Mouse (Mus musculus): ENCODE data around the gene Slco3a1. TPM values are rescaled to one million over a fixed set of nuclear protein-coding genes. Genes with fewer than 3 reads are reported as not detected.
A peak's percentile ranks its signal among the peaks of the same experiment; 100 is the strongest.

Gene Slco3a1
- polyA plus RNA-seq, 1 experiment from 2014 or later = 19.8 TPM

DNA sequence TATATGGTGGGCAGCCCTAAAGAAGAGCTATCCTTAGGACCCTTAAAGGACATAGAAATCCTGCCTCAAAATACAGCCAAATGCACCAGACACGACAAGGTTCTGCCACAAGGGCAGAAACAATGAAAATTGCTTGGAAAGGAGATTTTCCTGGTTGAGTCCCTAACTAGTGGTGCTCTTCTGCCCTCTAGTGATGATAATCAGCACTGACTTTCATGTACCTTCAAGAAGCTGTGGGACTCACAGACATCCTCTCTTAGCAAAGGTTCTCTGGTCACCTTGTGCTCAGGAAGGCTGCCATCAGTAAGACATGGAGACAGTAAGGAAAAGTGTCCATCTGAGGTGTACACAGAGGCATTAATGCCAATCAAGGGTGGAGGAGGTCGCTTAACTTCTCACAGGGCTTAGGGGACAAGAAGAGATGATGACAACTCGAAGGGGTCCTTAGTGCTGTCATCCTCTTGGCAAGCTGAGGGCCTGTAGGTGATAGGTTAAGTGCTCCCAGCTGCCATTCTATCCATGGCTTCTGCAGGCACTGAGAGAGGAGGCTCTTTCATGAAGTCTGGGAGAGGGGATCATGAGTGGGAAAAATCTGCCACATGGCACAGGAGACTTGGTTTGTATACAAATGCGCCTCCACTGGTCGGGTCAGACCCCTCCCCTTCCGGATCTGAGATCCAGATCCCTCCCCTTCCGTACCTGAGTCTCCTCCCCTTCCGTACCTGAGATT is 199.9 kb downstream of the Slco3a1 start:
- Histone ChIP-seq H3K27me3 (ENCODE audit: insufficient read depth, low read length) (no peaks in the 10 kb centered on the region), H3K9ac (ENCODE audit: low read depth, low read length) (no peak overlapping the region), H3K4me1 (replicated peaks; ENCODE audit: insufficient read depth, low read length) (no peaks in the 10 kb centered on the region), H3K4me2 (ENCODE audit: low read length) (no peak overlapping the region), H3K9me3 (replicated peaks; ENCODE audit: low read length) (no peaks in the 10 kb centered on the region), H3K4me3 (replicated peaks; ENCODE audit: low read depth, low read length) (no peak overlapping the region), H3K27ac (no peak overlapping the region), H3K36me3 (ENCODE audit: insufficient read depth, low read length) (no peaks in the 10 kb centered on the region)
- peak; percentile 89 for TF ChIP-seq CTCF (IDR thresholded peaks at IDR 0.05; ENCODE audit: low read depth)
- 0 out of 2 replicates have a peak, but pooled peaks have one; percentile 33 for ATAC-seq (replicated peaks; ENCODE audit: low FRiP score, low read depth)
- peak; percentile 90 for DNase-seq (ENCODE audit: low spot score)
- 53% methylated on average over 8 of the region's 8 CpGs for WGBS

- H3K4me2 ChIP-seq (ENCODE audit: low read length) = no peak overlapping the region
- ATAC-seq (replicated peaks; ENCODE audit: low FRiP score, low read depth) (no peak), DNase-seq (ENCODE audit: low spot score) (no peak)
- H3K36me3 ChIP-seq (ENCODE audit: insufficient read depth, low read length) = no peaks in the 10 kb centered on the region
- no peaks in the 10 kb centered on the region for H3K27me3 ChIP-seq (ENCODE audit: insufficient read depth, low read length)
- no peak overlapping the region for H3K9ac ChIP-seq (ENCODE audit: low read depth, low read length)
- TF ChIP-seq CTCF (IDR thresholded peaks at IDR 0.05; ENCODE audit: low read depth) = no peak
- H3K4me3 ChIP-seq (replicated peaks; ENCODE audit: low read depth, low read length) = no peak overlapping the region
- no peak overlapping the region for H3K27ac ChIP-seq
- WGBS = 55% methylated on average over 13 of the region's 13 CpGs
- no peaks in the 10 kb centered on the region for H3K9me3 ChIP-seq (replicated peaks; ENCODE audit: low read length)
- no peaks in the 10 kb centered on the region for H3K4me1 ChIP-seq (replicated peaks; ENCODE audit: insufficient read depth, low read length)
Measured at GRCm38 (mm10) chr7:74353707-74354468, 200.7 kb downstream of the Slco3a1 start.

- ATAC-seq (replicated peaks; ENCODE audit: low FRiP score, low read depth) = no peak
- no peaks in the 10 kb centered on the region for H3K27me3 ChIP-seq (ENCODE audit: insufficient read depth, low read length)
- 85% methylated on average over 7 of the region's 7 CpGs for WGBS
- H3K9ac ChIP-seq (ENCODE audit: low read depth, low read length) = no peak overlapping the region
- H3K4me2 ChIP-seq (ENCODE audit: low read length) = no peak overlapping the region
- H3K4me3 ChIP-seq (replicated peaks; ENCODE audit: low read depth, low read length) = no peak overlapping the region
- H3K27ac ChIP-seq = no peak overlapping the region
- no peaks in the 10 kb centered on the region for H3K4me1 ChIP-seq (replicated peaks; ENCODE audit: insufficient read depth, low read length)
- no peaks in the 10 kb centered on the region for H3K9me3 ChIP-seq (replicated peaks; ENCODE audit: low read length)
- no peaks in the 10 kb centered on the region for H3K36me3 ChIP-seq (ENCODE audit: insufficient read depth, low read length)
- no peak for DNase-seq (ENCODE audit: low spot score)
- no peak for TF ChIP-seq CTCF (IDR thresholded peaks at IDR 0.05; ENCODE audit: low read depth)
Measured at GRCm38 (mm10) chr7:74353240-74353639, 201.3 kb downstream of the Slco3a1 start.

- no peak overlapping the region for H3K9ac ChIP-seq (ENCODE audit: low read depth, low read length)
- TF ChIP-seq CTCF (IDR thresholded peaks at IDR 0.05; ENCODE audit: low read depth) = no peak
- H3K36me3 ChIP-seq (ENCODE audit: insufficient read depth, low read length) = no peaks in the 10 kb centered on the region
- ATAC-seq (replicated peaks; ENCODE audit: low FRiP score, low read depth) (no peak), DNase-seq (ENCODE audit: low spot score) (no peak)
- no peak overlapping the region for H3K4me2 ChIP-seq (ENCODE audit: low read length)
- no peaks in the 10 kb centered on the region for H3K9me3 ChIP-seq (replicated peaks; ENCODE audit: low read length)
- H3K27ac ChIP-seq = no peak overlapping the region
- no peak overlapping the region for H3K4me3 ChIP-seq (replicated peaks; ENCODE audit: low read depth, low read length)
- WGBS = 93% methylated on average over 7 of the region's 7 CpGs
- no peaks in the 10 kb centered on the region for H3K4me1 ChIP-seq (replicated peaks; ENCODE audit: insufficient read depth, low read length)
- no peaks in the 10 kb centered on the region for H3K27me3 ChIP-seq (ENCODE audit: insufficient read depth, low read length)
Measured at GRCm38 (mm10) chr7:74348318-74348890, 206.2 kb downstream of the Slco3a1 start.

- Histone ChIP-seq H3K4me3 (replicated peaks; ENCODE audit: low read depth, low read length) (no peak overlapping the region), H3K4me2 (ENCODE audit: low read length) (no peak overlapping the region), H3K4me1 (replicated peaks; ENCODE audit: insufficient read depth, low read length) (no peaks in the 10 kb centered on the region), H3K27me3 (ENCODE audit: insufficient read depth, low read length) (no peaks in the 10 kb centered on the region), H3K36me3 (ENCODE audit: insufficient read depth, low read length) (no peaks in the 10 kb centered on the region), H3K27ac (no peak overlapping the region), H3K9me3 (replicated peaks; ENCODE audit: low read length) (no peaks in the 10 kb centered on the region), H3K9ac (ENCODE audit: low read depth, low read length) (no peak overlapping the region)
- 75% methylated on average over 9 of the region's 9 CpGs for WGBS
- ATAC-seq (replicated peaks; ENCODE audit: low FRiP score, low read depth) (no peak), DNase-seq (ENCODE audit: low spot score) (no peak)
- TF ChIP-seq CTCF (IDR thresholded peaks at IDR 0.05; ENCODE audit: low read depth) = no peak
Measured at GRCm38 (mm10) chr7:74347026-74347425, 207.6 kb downstream of the Slco3a1 start.

DNA sequence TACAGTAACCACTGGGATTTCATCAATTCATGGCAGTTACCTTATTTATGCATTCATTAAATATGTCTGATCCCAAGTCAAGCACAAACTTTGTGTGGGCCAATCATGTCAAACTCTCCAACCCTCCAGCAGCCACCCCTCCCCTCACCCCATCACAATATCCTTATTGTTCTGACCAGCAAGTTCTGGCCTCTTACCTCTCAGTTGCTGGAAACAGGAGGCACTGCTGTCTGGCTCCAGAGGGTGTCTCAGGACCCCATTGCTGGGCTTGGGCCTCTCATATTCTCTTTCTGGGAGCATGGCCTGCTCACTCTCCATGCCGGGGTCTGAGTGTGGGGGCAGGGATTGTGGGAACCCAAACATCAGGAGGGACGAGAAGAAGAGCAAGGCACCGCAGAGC is 208.1 kb downstream of the Slco3a1 start:
- DNase-seq (ENCODE audit: low spot score) = no peak
- no peak for ATAC-seq (replicated peaks; ENCODE audit: low FRiP score, low read depth)
- TF ChIP-seq CTCF (IDR thresholded peaks at IDR 0.05; ENCODE audit: low read depth) = no peak
- Histone ChIP-seq H3K27me3 (ENCODE audit: insufficient read depth, low read length) (no peaks in the 10 kb centered on the region), H3K9ac (ENCODE audit: low read depth, low read length) (no peak overlapping the region), H3K9me3 (replicated peaks; ENCODE audit: low read length) (no peaks in the 10 kb centered on the region), H3K4me1 (replicated peaks; ENCODE audit: insufficient read depth, low read length) (no peaks in the 10 kb centered on the region), H3K27ac (no peak overlapping the region), H3K4me3 (replicated peaks; ENCODE audit: low read depth, low read length) (no peak overlapping the region), H3K36me3 (ENCODE audit: insufficient read depth, low read length) (no peaks in the 10 kb centered on the region), H3K4me2 (ENCODE audit: low read length) (no peak overlapping the region)
- WGBS = 57% methylated on average over 3 of the region's 3 CpGs

Measured in kidney, postnatal 0 days (tissue).